Mouse (Mus musculus) myocyte (in vitro differentiated cells): ENCODE measurements around the gene Tbx5. TPM values are rescaled to one million over a fixed set of nuclear protein-coding genes. Genes with fewer than 3 reads are reported as not detected.

Source experiments
- H3K27me3 ChIP-seq: one replicate; pipeline ENCODE4 v1.6.1; 2011; ENCODE audit not compliant: control insufficient read depth, insufficient read depth, insufficient read length
- H3K36me3 ChIP-seq: one replicate; pipeline ENCODE4 v1.6.1; 2011; ENCODE audit not compliant: control insufficient read depth, insufficient read depth
- H3K4me2 ChIP-seq: one replicate; pipeline ENCODE4 v1.6.1; 2011; ENCODE audit warnings: low read depth, control low read depth
- H3K4me3 ChIP-seq: one replicate; pipeline ENCODE4 v1.5.1; 2011; ENCODE audit warnings: mild to moderate bottlenecking, control low read depth, moderate library complexity
- H3K79me2 ChIP-seq: one replicate; pipeline ENCODE4 v1.6.1; 2011; ENCODE audit not compliant: control insufficient read depth, insufficient read depth
- H3ac ChIP-seq: one replicate; pipeline ENCODE4 v1.6.1; 2011; ENCODE audit not compliant: control insufficient read depth, insufficient read length
- CEBPB ChIP-seq: IDR thresholded peaks from 2 replicates; pipeline ENCODE4 v1.6.1; 2011; ENCODE audit warnings: mild to moderate bottlenecking, moderate library complexity; ENCODE audit not compliant: poor library complexity, insufficient read depth, severe bottlenecking
- E2F4 ChIP-seq: IDR thresholded peaks from one replicate; pipeline ENCODE4 v1.6.1; 2011; ENCODE audit warnings: mild to moderate bottlenecking, control low read depth, moderate library complexity; ENCODE audit not compliant: insufficient read depth
- MAX ChIP-seq: IDR thresholded peaks from one replicate; pipeline ENCODE4 v1.6.1; 2011; ENCODE audit warnings: low read depth, mild to moderate bottlenecking, control low read depth
- MYOD1 ChIP-seq, 3 experiments: IDR thresholded peaks; one replicate each; pipeline ENCODE4 v1.6.1; 2011; ENCODE audit warnings: control low read depth in 2 of 3, low read depth in 2 of 3, mild to moderate bottlenecking in 2 of 3, moderate library complexity in 1 of 3; ENCODE audit not compliant: insufficient read length in 2 of 3, control insufficient read depth in 1 of 3
- MYOG ChIP-seq, 3 experiments: IDR thresholded peaks; one replicate each; pipeline ENCODE4 v1.6.1; 2011; ENCODE audit warnings: control low read depth in 2 of 3, low read depth in 2 of 3, mild to moderate bottlenecking in 2 of 3; ENCODE audit not compliant: insufficient read length in 2 of 3, control insufficient read depth in 1 of 3, insufficient read depth in 1 of 3
- POLR2A ChIP-seq: IDR thresholded peaks from one replicate; pipeline ENCODE4 v1.6.1; 2011; ENCODE audit warnings: low read depth, mild to moderate bottlenecking, control low read depth, moderate library complexity; ENCODE audit not compliant: insufficient read length
- POLR2AphosphoS2 ChIP-seq: IDR thresholded peaks from one replicate; pipeline ENCODE4 v1.6.1; 2011; ENCODE audit warnings: low read depth, control low read depth; ENCODE audit not compliant: insufficient read length
- REST ChIP-seq: IDR thresholded peaks from one replicate; pipeline ENCODE4 v1.6.1; 2011; ENCODE audit warnings: mild to moderate bottlenecking, control low read depth, moderate library complexity; ENCODE audit not compliant: insufficient read depth, insufficient read length
- SRF ChIP-seq: IDR thresholded peaks from one replicate; pipeline ENCODE4 v1.6.1; 2011; ENCODE audit warnings: low read depth; ENCODE audit not compliant: control insufficient read depth, insufficient read length
- TCF12 ChIP-seq: IDR thresholded peaks from one replicate; pipeline ENCODE4 v1.6.1; 2011; ENCODE audit warnings: mild to moderate bottlenecking, control low read depth; ENCODE audit not compliant: poor library complexity, insufficient read depth, severe bottlenecking
- TCF3 ChIP-seq: IDR thresholded peaks from one replicate; pipeline ENCODE4 v1.6.1; 2011; ENCODE audit warnings: low read depth, control low read depth; ENCODE audit not compliant: insufficient read length
- USF1 ChIP-seq: IDR thresholded peaks from one replicate; pipeline ENCODE4 v1.6.1; 2011; ENCODE audit warnings: low read depth, mild to moderate bottlenecking, control low read depth, moderate library complexity
- polyA plus RNA-seq: library from polyadenylated mRNA; unstranded; fragments of >200 nt; fragmentation: generic; extraction: Trizol; gene quantifications from one replicate; pipeline ENCODE4 v1.2.1, GENCODE M21; 2012; ENCODE audit warnings: missing spikeins

Gene Tbx5
- polyA plus RNA-seq, 1 experiment = not detected

DNA sequence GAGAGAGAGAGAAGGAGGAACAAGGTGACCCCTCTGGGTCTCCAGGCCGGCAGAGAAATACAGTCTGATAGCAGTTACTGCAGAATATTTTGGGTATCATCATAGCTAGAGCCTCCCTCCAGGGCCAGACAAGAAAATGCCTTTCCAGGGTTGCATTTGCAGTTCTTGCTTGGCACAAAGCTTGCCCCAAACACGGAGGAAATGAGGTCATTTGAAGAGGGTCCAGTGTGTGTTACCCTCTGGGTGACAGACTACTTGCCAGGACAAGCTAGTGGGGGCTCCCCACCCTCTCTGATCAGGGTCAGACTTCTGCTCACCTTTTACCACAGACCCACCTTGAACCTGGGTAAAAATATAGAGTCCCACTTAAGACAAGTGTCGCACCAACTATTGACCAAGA is 36.7 kb upstream of the Tbx5 start:
- TF ChIP-seq MYOD1 (IDR thresholded peaks at IDR 0.05; ENCODE audit: control insufficient read depth in 1 of 3, insufficient read length in 2 of 3, low read depth in 2 of 3) = no peak
- TF ChIP-seq POLR2A = no peak
- TF ChIP-seq REST = no peak
- TF ChIP-seq USF1 = no peak
- TF ChIP-seq MYOG (IDR thresholded peaks at IDR 0.05; ENCODE audit: control insufficient read depth in 1 of 3, insufficient read depth in 1 of 3, insufficient read length in 2 of 3, low read depth in 2 of 3) = no peak
- no peak for TF ChIP-seq MAX
- no peak for TF ChIP-seq SRF
- no peak for TF ChIP-seq E2F4
- TF ChIP-seq CEBPB = no peak
- no peak for TF ChIP-seq POLR2AphosphoS2
- TF ChIP-seq TCF3 = no peak
- no peak for TF ChIP-seq TCF12
- Histone ChIP-seq H3K79me2 (no peaks in the 10 kb centered on the region), H3K27me3 (peaks cover 57% of the 10 kb centered on the region), H3K4me2 (no peak overlapping the region), H3K4me3 (no peak overlapping the region), H3K36me3 (no peaks in the 10 kb centered on the region), H3ac (no peak overlapping the region)

DNA sequence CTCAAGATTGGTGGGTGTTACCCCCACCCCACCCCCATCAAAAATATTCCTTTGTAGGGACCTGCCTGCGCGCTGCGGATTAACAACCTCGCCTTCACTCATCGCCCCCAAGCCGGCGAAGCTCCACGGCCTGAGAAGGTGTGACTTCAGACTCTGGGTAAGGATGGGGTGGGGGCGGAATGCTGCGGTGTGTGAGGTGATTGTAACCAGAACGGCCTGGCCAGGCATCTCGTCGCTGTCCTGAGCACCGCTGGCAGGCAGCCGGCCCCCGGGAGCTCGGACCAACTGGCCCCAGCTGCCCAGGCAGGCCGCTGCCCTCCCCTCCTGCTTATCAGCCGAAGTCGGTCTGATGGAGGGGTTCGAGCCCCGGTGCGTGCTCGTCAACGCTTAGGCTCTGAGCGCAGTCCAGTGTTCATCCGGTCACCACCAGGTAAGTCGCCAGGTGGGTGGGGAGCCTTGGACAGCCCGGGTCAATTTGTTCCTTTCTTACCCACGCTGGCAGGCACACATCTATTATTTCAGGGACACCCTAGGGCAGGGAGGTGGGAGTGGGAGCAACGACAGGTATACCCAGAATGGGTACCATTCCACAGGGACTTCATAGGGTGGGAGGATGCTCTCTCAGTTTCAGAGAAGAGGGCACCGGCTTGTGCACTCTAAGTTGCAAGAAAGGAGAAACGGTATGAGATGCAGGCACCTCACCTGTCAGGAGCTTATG is 35.9 kb upstream of the Tbx5 start:
- Histone ChIP-seq H3K36me3 (no peaks in the 10 kb centered on the region), H3ac (no peak overlapping the region), H3K4me3 (no peak overlapping the region), H3K27me3 (peaks cover 61% of the 10 kb centered on the region), H3K79me2 (no peaks in the 10 kb centered on the region), H3K4me2 (no peak overlapping the region)
- no peak for TF ChIP-seq POLR2A
- TF ChIP-seq TCF3 = no peak
- no peak for TF ChIP-seq MYOG (IDR thresholded peaks at IDR 0.05; ENCODE audit: control insufficient read depth in 1 of 3, insufficient read depth in 1 of 3, insufficient read length in 2 of 3, low read depth in 2 of 3)
- no peak for TF ChIP-seq MAX
- TF ChIP-seq USF1 = no peak
- no peak for TF ChIP-seq REST
- no peak for TF ChIP-seq SRF
- TF ChIP-seq TCF12 = no peak
- no peak for TF ChIP-seq MYOD1 (IDR thresholded peaks at IDR 0.05; ENCODE audit: control insufficient read depth in 1 of 3, insufficient read length in 2 of 3, low read depth in 2 of 3)
- TF ChIP-seq POLR2AphosphoS2 = no peak
- TF ChIP-seq CEBPB = no peak
- TF ChIP-seq E2F4 = no peak

DNA sequence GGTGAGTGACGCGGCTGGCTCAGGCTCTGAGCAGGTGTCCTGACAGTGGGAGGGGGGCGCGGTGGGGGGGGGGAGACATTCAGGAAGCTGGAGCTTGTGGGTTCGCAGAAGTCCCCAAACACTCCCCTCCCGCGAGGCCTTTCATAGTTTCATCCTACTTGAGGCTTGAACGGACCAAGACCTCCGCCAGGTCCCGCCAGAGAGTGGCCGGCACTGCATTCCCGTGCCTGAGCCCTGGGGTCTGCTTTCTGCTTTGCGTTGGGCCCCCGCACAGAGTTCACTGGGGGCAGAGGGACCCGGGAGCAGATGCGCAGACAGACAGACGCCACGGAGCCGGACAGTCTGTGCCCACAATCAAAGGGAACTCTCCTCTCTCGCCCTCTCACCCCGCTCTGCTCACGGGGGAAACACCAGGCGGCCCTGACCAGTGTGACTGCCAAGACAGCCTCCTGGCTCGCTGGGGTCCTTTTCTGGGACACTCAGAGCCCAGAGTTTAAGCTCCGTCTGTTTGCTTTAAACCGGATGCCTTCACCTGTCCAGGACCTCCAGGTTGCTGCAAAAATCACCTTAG is 34.8 kb upstream of the Tbx5 start:
- TF ChIP-seq USF1 = no peak
- no peak for TF ChIP-seq CEBPB
- TF ChIP-seq POLR2A = no peak
- no peak for TF ChIP-seq MYOG (IDR thresholded peaks at IDR 0.05; ENCODE audit: control insufficient read depth in 1 of 3, insufficient read depth in 1 of 3, insufficient read length in 2 of 3, low read depth in 2 of 3)
- no peak for TF ChIP-seq TCF3
- no peak for TF ChIP-seq POLR2AphosphoS2
- TF ChIP-seq E2F4 = no peak
- no peak for TF ChIP-seq SRF
- no peak for TF ChIP-seq MAX
- TF ChIP-seq TCF12 = no peak
- TF ChIP-seq MYOD1 (IDR thresholded peaks at IDR 0.05; ENCODE audit: control insufficient read depth in 1 of 3, insufficient read length in 2 of 3, low read depth in 2 of 3) = no peak
- TF ChIP-seq REST = no peak
- Histone ChIP-seq H3K27me3 (peaks cover 69% of the 10 kb centered on the region), H3K36me3 (no peaks in the 10 kb centered on the region), H3K4me2 (no peak overlapping the region), H3ac (no peak overlapping the region), H3K79me2 (no peaks in the 10 kb centered on the region), H3K4me3 (no peak overlapping the region)

DNA sequence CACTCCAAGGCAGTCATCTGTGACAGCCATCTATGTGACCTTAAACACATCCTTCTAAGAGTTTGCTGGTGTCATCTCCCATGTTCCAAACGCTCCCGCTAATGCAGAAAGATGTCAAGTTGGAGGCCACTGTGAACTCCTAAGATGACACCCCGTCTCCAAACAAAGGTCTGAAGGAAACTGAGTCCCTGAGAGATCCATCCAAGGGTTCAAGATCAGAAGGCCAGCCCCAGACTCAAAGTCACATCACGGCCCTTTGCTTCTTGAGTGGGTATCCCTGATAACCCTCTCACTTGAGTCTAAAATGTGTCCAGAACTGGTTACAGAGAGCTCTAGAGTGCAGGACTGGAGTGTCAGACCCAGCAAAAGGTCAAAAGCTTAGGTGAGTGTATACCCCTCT is 34.2 kb upstream of the Tbx5 start:
- no peak overlapping the region for H3K4me2 ChIP-seq
- H3K79me2 ChIP-seq = no peaks in the 10 kb centered on the region
- TF ChIP-seq TCF12 (no peak), REST (no peak), POLR2AphosphoS2 (no peak), MYOG (IDR thresholded peaks at IDR 0.05; ENCODE audit: control insufficient read depth in 1 of 3, insufficient read depth in 1 of 3, insufficient read length in 2 of 3, low read depth in 2 of 3) (no peak), POLR2A (no peak), MAX (no peak), SRF (no peak), CEBPB (no peak), TCF3 (no peak), USF1 (no peak), MYOD1 (IDR thresholded peaks at IDR 0.05; ENCODE audit: control insufficient read depth in 1 of 3, insufficient read length in 2 of 3, low read depth in 2 of 3) (no peak), E2F4 (no peak)
- no peak overlapping the region for H3ac ChIP-seq
- peaks cover 75% of the 10 kb centered on the region for H3K27me3 ChIP-seq
- H3K36me3 ChIP-seq = no peaks in the 10 kb centered on the region
- no peak overlapping the region for H3K4me3 ChIP-seq
